Mouse (Mus musculus): Measurements from ENCODE around the gene Nrxn2.

Gene Nrxn2

GRCm38 (mm10) chr19:6492124-6492523 is 73.6 kb downstream of the Nrxn2 start:
- in situ Hi-C loops (cut with MboI; ENCODE audit: low sequenced_read_pairs), result no loop called here

GRCm38 (mm10) chr19:6493219-6493618 is 74.7 kb downstream of the Nrxn2 start:
- in situ Hi-C loops (cut with MboI; ENCODE audit: low sequenced_read_pairs), result no loop called here

- in situ Hi-C loops (cut with MboI; ENCODE audit: low sequenced_read_pairs), result no loop called here
Observed at GRCm38 (mm10) chr19:6494032-6494431, 75.5 kb downstream of the Nrxn2 start.

- in situ Hi-C loops (cut with MboI; ENCODE audit: low sequenced_read_pairs), result no loop called here
Observed at GRCm38 (mm10) chr19:6494504-6495170, 76.1 kb downstream of the Nrxn2 start.

- in situ Hi-C loops (cut with MboI; ENCODE audit: low sequenced_read_pairs), result no loop called here
Observed at GRCm38 (mm10) chr19:6495714-6496113, 77.2 kb downstream of the Nrxn2 start.

- in situ Hi-C loops (cut with MboI; ENCODE audit: low sequenced_read_pairs), result no loop called here
Observed at GRCm38 (mm10) chr19:6496462-6497149, 78.1 kb downstream of the Nrxn2 start.

GRCm38 (mm10) chr19:6497150-6497801 is 78.7 kb downstream of the Nrxn2 start:
- in situ Hi-C loops (cut with MboI; ENCODE audit: low sequenced_read_pairs), result no loop called here

GRCm38 (mm10) chr19:6497803-6498202 is 79.3 kb downstream of the Nrxn2 start:
- in situ Hi-C loops (cut with MboI; ENCODE audit: low sequenced_read_pairs), result no loop called here

GRCm38 (mm10) chr19:6498350-6499131 is 80.0 kb downstream of the Nrxn2 start:
- in situ Hi-C loops (cut with MboI; ENCODE audit: low sequenced_read_pairs), result no loop called here

- in situ Hi-C loops (cut with MboI; ENCODE audit: low sequenced_read_pairs), result no loop called here
Observed at GRCm38 (mm10) chr19:6499860-6500635, 81.5 kb downstream of the Nrxn2 start.

- in situ Hi-C loops (cut with MboI; ENCODE audit: low sequenced_read_pairs), result no loop called here
Observed at GRCm38 (mm10) chr19:6500636-6501025, 82.1 kb downstream of the Nrxn2 start.

- in situ Hi-C loops (cut with MboI; ENCODE audit: low sequenced_read_pairs), result no loop called here
Observed at GRCm38 (mm10) chr19:6502035-6502541, 83.6 kb downstream of the Nrxn2 start.

GRCm38 (mm10) chr19:6502543-6503319 is 84.2 kb downstream of the Nrxn2 start:
- in situ Hi-C loops (cut with MboI; ENCODE audit: low sequenced_read_pairs), result no loop called here

- in situ Hi-C loops (cut with MboI; ENCODE audit: low sequenced_read_pairs), result no loop called here
Observed at GRCm38 (mm10) chr19:6503926-6504655, 85.6 kb downstream of the Nrxn2 start.

GRCm38 (mm10) chr19:6504656-6505045 is 86.1 kb downstream of the Nrxn2 start:
- in situ Hi-C loops (cut with MboI; ENCODE audit: low sequenced_read_pairs), result no loop called here

GRCm38 (mm10) chr19:6507393-6507792 is 88.9 kb downstream of the Nrxn2 start:
- in situ Hi-C loops (cut with MboI; ENCODE audit: low sequenced_read_pairs), result no loop called here

- in situ Hi-C loops (cut with MboI; ENCODE audit: low sequenced_read_pairs), result no loop called here
Observed at GRCm38 (mm10) chr19:6509881-6510280, 91.3 kb downstream of the Nrxn2 start.

GRCm38 (mm10) chr19:6510546-6510945 is 92.0 kb downstream of the Nrxn2 start:
- in situ Hi-C loops (cut with MboI; ENCODE audit: low sequenced_read_pairs), result no loop called here
